Mouse (Mus musculus) CD4-positive naive resting alpha-beta T cell, adult 57 days (primary cell): ENCODE measurements around the gene Wdr18. TPM values are rescaled to one million over a fixed set of nuclear protein-coding genes. Genes with fewer than 3 reads are reported as not detected.

Experiments
- total RNA-seq: library from RNA; stranded (reverse); gene quantifications from one replicate; pipeline ENCODE4 v1.2.4, GENCODE M21; 2023

Wdr18 gene
- 48.5 TPM for total RNA-seq

DNA sequence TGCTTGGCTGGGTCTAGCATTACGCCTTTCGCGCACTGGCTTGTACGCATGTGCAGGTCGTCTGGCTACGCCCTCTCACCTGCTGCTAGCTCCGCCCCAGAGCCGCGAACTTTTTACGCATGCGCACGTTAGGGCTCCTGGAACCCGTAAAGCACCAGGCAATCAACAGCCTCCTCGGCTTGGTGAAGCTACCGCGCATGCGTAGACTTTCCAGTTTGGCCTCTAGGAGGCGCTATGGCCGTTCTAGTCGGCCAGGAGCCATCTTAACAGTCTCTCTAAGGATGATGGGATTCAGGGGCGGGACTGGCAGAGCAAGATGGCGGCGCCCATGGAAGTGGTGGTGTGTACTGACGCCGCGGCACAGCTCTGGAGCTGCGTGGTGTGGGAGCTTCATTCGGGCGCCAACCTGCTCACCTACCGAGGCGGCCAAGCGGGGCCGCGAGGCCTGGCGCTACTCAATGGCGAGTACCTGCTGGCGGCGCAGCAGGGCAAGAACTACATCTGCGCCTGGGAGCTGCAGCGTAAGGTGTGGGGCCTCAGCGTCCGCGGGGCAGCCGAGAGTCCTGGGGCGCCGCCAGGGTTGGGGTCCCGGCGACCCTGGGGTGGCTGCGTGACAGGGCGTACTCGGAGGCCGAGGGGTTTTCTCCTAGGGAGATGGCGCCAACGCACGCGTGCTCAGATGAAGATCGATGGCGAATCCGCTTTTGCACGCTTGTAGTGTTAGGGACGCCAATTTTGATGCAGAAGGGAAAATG is at the start of gene Wdr18:
Gene Wdr18 (plus strand): TSS at position 306 of the 755 bp plus-strand sequence.

DNA sequence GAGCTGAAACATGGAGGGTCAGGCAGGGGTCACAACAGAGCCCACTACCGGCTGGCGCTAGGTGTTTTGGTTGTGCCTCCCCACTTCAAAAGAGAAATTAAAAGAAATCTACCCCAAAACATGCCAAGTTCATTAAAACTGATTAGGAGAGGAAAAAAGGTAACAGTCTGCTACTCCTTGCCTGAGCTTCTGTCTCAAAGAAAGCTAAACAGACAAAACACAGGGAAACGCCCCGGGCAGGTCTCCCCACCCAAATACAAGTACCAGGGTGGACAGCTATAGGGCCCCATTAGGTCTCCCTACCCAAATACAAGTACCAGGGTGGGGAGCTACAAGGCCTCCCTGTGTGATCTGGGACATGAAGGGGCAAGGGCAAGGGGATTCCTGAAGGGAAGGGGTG is 49.4 kb upstream of the Wdr18 start, which contains the start of gene Gm26602:
Gene Gm26602 (plus strand): TSS at position 301 of the 400 bp plus-strand sequence.

DNA sequence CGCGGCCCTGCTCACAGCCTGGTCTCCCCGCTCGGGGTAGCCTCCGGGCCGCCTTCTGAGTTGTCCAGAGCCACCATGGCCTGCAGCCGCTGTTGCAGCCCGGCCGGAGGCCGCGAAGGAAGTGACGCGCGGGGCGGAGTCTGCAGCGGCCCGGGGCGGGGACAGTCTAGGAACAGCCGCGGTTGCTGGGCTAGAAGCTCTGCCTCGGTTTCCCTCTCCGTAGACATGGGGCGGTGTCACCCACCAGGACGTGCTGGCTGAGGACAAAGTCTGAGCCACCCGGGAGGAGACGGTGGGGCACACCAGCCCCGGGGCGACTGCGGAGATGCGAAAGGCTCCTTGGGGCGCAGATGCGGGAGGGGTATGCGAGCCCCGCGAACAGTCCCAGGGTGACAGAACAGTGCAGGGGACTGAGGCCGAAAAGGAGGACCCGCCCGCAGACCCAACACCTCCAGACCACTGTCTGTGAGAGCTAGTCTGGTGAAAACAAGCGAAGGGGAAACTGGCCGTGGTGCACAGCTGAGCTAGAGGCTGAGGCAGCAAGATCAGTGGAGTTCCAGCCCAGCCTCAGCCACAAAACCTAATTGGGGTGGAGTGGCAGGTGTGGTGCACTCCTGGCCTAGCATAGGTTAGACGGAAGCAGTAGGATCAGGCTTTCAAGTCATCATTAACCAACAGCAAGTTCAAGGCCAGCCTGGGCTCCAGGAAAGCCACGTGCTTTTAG is 43.0 kb upstream of the Wdr18 start, which contains the start of gene Kiss1r:
Gene Kiss1r (plus strand): TSS at position 164 of the 724 bp plus-strand sequence.

DNA sequence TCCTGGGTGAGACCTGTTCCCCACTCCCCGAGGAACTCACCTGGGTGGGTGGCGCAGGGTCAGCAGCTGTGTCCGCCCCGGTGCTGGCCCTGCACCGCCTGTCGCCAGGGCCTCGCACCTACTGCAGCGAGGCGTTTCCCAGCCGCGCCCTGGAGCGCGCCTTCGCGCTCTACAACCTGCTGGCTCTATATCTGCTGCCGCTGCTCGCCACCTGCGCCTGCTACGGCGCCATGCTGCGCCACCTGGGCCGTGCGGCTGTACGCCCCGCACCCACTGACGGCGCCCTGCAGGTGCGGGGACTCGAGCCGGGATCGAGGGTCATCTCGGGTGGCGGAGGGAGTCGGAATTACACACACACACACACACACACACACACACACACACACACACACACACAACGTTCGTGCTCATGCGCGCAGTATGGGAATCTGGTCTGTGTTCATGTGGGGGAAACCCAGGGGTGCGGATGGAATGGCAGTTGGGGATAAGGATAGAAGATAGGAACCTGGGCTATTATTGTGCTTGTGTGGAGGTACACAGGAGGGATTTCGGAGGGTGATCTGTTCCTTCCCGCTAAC is 38.9 kb upstream of the Wdr18 start, which contains the start of gene R3hdm4:
Gene R3hdm4 (minus strand): TSS at position 251 of the 578 bp plus-strand sequence.

DNA sequence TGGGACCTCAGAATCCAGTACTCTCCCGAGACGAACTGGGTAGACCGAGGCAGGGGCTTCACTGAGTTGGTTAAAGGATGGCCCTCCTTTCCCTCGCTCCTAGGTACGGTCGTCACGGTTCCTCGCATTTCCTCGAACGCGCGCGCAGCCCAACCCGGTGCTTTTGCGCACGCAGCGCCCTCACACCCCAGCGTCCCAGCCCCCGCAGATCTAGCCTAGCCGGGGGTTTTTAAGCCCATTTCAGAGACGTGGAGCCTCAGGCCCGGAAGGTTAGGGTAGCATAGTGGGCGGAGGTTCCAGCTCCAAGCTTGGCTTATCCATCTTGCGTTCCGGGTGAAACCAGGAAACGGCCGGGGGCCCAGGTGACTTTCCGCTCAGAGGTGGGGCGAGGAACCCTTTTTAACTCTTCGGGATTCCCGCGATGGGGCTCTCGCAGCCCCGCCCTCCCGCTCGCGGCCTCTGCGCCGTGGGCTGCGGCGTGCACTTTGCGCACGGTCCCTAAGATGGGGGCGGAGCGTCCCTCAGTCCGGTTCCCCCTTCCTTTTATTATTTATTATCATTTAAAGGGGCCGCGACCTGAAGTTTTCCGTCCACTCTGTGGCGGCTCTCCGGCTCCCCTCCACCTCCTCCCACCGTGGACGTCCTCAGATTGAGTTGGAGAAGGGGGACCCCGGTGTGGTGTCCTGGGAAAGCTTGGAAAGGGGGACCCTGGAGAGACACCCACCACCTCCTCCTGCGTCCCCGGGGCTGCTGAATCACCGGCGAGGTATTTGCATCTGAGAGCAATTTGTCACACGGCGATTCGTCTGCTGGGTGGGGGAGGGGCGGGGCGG is 33.2 kb upstream of the Wdr18 start, which contains the start of gene Arid3a:
Gene Arid3a (plus strand): TSS at position 553 of the 833 bp plus-strand sequence.

DNA sequence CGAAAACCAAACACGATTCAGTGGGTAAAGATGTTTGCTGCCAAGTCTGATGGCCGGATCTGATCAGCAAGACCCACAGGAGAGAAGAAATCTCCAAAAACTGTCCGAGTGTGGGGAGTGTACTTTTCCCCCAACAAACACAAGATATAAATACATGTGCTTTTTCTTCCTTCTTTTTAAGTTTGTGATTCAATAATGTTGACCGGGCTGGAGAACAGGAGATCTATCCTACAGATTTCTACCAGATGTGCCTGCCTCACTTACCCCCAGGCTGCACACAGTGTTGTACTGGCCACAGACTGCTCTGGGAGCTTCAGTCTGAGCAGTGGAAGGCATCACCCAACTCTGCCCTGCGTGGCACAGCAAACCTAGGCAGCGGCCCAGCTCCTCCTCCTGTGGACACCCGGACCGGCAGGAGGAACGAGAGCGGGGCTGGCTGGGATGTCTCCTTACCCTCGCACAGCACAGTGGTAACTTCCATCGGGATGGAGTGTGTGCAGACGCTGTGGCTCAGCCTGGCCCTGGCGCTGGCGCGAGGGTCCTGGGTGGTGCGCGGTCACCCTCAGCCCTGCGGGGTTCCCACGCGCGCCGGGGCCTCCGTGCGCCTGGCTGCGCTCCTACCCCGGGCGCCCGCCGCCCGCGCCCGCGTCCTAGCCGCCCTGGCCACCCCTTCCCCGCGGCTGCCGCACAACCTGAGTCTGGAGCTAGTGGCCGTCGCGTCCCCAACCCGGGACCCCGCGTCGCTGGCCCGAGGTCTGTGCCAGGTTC is 10.6 kb downstream of the Wdr18 start, which contains the start of gene Grin3b:
Gene Grin3b (plus strand): TSS at position 301 of the 768 bp plus-strand sequence.

DNA sequence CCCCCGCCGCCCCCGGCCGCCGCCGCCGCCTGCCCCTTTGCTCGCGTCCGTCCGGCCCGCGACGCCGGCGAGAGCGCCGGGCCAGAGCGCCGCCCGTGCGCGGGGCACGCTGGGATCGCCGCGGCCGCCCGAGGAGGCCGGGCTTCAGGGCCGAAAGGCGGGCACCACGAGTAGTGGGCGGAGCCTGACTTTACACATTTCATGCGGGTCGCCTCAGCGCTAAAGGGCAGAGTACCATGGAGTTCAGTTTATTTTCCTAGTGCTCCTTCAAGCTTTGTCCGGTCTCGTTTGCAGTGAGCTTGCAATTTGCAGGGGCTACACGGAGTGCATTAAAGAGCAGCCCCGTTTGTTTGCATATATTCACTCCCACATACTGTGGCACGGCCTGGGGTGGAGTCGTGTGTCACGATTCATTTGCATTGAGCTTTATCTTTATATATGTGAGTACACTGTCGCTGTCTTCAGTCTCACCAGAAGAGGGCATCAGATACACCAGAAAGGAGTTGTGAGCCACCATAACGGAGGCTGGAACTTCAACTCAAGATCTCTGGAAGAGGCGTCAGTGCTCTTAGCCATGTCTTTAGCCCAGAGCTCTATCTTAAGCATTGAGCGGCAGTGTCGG is 24.4 kb downstream of the Wdr18 start, which contains the start of gene Tmem259:
Gene Tmem259 (minus strand): TSS at position 136 of the 622 bp plus-strand sequence.

DNA sequence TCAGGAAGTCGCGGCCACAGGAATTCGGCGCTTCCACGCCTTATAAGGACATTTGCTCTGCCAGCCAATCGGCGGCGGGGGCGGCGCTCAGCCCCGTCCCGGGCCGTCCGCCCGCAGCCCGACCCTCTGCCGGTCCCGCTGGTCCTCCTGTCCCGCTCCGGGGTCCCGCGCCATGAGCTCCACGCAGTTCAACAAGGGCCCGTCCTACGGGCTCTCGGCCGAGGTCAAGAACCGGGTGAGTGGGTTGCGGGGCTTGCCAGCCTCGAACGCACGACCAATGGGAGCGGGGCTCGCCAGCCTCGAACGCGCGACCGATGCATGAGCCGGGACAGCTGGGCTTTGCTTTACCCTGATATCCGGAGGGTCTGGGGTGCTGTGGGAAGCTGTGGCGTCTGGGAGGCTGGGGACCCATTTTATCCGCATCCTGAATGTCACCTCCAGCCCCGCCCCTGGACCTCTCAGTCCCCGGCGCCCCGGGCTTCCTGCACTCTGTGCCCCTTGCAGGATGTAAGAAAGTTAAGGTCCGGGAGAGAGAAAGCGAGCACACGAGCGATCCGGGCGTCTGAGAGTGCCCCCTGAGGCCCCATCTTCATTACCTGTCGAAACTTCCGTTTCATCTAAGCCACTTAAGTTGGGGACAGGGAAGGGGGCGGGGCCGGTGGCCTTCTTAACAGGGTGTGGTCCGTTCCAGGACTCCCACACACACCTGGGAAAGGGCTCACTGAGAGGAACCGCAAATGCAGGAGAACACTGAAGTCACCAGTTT is 28.7 kb downstream of the Wdr18 start, which contains the start of gene Cnn2:
Gene Cnn2 (plus strand): TSS at position 79 of the 766 bp plus-strand sequence.

DNA sequence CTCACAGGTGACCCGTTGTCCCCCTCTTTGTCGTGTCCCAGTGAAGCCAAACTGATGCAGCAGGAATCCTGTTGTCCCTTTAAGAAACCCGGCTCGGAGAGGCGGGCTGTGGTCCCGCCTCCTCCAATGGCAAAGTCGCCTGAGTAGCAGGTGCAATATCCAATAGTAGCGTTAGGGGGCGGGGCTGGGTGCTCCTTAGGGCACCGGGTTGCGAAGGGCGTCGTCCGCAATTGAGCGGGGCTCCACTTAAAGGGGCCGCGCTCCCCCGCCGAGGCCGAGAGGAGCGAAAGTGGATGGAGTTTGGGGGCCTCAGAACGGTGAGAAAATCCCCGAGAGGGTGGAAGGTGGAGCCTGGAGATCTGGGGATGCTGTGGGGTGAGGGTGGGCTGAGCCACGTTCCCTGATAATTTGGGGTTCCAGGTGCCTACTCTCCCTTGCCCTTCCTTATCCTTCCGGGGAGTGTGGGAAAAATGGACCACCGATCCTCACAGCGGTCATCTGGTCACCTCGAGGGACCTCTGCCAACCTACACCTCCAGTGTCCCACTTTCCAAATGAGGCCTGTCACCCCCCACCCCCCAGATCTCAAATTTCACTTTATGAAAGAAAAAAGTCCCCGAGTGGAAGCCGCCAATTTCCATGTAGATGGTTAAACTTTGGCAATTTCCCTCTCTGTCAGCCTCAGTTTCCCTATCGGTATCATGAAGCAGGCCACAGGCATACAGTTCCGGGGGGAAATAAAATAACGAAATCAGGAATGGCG is 36.5 kb downstream of the Wdr18 start, which contains the start of gene Abca7:
Gene Abca7 (plus strand): TSS at position 223 of the 762 bp plus-strand sequence.

DNA sequence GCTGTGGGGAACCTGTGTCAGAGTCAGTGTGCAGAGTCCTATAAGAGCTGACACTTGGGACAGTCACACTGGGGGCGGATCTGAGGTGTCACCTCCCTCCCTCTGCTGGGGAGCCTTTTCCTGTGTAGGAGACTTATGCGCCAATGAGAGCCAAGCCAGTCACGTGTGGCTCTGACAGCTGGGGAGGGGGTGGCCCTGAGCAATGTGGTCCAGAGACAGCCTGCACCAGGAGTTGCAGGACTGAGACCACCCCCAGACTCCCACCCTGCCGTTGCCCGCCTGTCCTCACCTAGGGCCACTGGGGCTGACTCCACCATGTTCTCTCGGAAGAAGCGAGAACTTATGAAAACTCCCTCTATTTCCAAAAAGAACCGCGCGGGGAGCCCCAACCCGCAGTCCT is 56.6 kb downstream of the Wdr18 start, which contains the start of gene Arhgap45:
Gene Arhgap45 (plus strand): TSS at position 143 of the 400 bp plus-strand sequence.

Other genes starting within 250 kb of the Wdr18 start
- gene Hcn2, start 243.5 kb upstream of the Wdr18 start, total RNA-seq = not detected
- gene Polrmt, start 213.6 kb upstream of the Wdr18 start, total RNA-seq = 69.9 TPM
- not detected for gene Fgf22, start 205.1 kb upstream of the Wdr18 start, total RNA-seq
- gene Rnf126, start 193.2 kb upstream of the Wdr18 start, total RNA-seq = 71.9 TPM
- 1.2 TPM for gene Fstl3, start 182.9 kb upstream of the Wdr18 start, total RNA-seq
- gene Prss57, start 169.2 kb upstream of the Wdr18 start, total RNA-seq = not detected
- 6.7 TPM for gene Palm, start 166.6 kb upstream of the Wdr18 start, total RNA-seq
- not detected for gene Misp, start 139.2 kb upstream of the Wdr18 start, total RNA-seq
- 783 TPM for gene Ptbp1, start 105.7 kb upstream of the Wdr18 start, total RNA-seq
- gene Prtn3, start 85.7 kb upstream of the Wdr18 start, total RNA-seq = not detected
- gene Plppr3, start 85.5 kb upstream of the Wdr18 start, total RNA-seq = 1.0 TPM
- gene Elane, start 73.9 kb upstream of the Wdr18 start, total RNA-seq = 0.83 TPM
- gene Cfd, start 69.3 kb upstream of the Wdr18 start, total RNA-seq = not detected
- gene Med16, start 51.2 kb upstream of the Wdr18 start, total RNA-seq = 59.4 TPM
- gene Gm26602, start 49.3 kb upstream of the Wdr18 start, total RNA-seq = not detected
- 0.65 TPM for gene Kiss1r, start 43.2 kb upstream of the Wdr18 start, total RNA-seq
- gene R3hdm4, start 38.9 kb upstream of the Wdr18 start, total RNA-seq = 119 TPM
- 8.4 TPM for gene Arid3a, start 33.1 kb upstream of the Wdr18 start, total RNA-seq
- gene Grin3b, start 10.6 kb downstream of the Wdr18 start, total RNA-seq = 0.68 TPM
- 158 TPM for gene Tmem259, start 24.2 kb downstream of the Wdr18 start, total RNA-seq
- 442 TPM for gene Cnn2, start 28.4 kb downstream of the Wdr18 start, total RNA-seq
- gene Abca7, start 36.3 kb downstream of the Wdr18 start, total RNA-seq = 80.3 TPM
- 901 TPM for gene Arhgap45, start 56.5 kb downstream of the Wdr18 start, total RNA-seq
- 75.3 TPM for gene Polr2e, start 79.6 kb downstream of the Wdr18 start, total RNA-seq
- gene Gpx4, start 87.0 kb downstream of the Wdr18 start, total RNA-seq = 154 TPM
- gene Sbno2, start 145.4 kb downstream of the Wdr18 start, total RNA-seq = 103 TPM
- gene Stk11, start 155.7 kb downstream of the Wdr18 start, total RNA-seq = 140 TPM
- gene Atp5d, start 178.5 kb downstream of the Wdr18 start, total RNA-seq = 168 TPM
- gene Cbarp, start 180.7 kb downstream of the Wdr18 start, total RNA-seq = 38.2 TPM
- gene Midn, start 188.1 kb downstream of the Wdr18 start, total RNA-seq = 101 TPM
- gene Cirbp, start 205.8 kb downstream of the Wdr18 start, total RNA-seq = 178 TPM
- 11.6 TPM for gene 1600002K03Rik, start 212.8 kb downstream of the Wdr18 start, total RNA-seq
- gene Efna2, start 219.3 kb downstream of the Wdr18 start, total RNA-seq = 0.35 TPM